Mouse (Mus musculus): ENCODE data around the gene Stat4.

Stat4 gene

GRCm38 (mm10) chr1:51986848-51987247 lies at the start of gene Stat4:
TSS of gene Stat4 (plus strand) at chr1:51987148.
- no peak for DNase-seq

- DNase-seq, result no peak
Measured at GRCm38 (mm10) chr1:51938357-51938756, 48.6 kb upstream of the Stat4 start.

- peak; percentile 34 for DNase-seq
Measured at GRCm38 (mm10) chr1:51944755-51945154, 42.2 kb upstream of the Stat4 start.

- no peak for DNase-seq
Measured at GRCm38 (mm10) chr1:51947116-51947515, 39.8 kb upstream of the Stat4 start.

GRCm38 (mm10) chr1:51964647-51965046 lies 22.3 kb upstream of the Stat4 start:
- DNase-seq, result no peak

GRCm38 (mm10) chr1:51968994-51969393 lies 18.0 kb upstream of the Stat4 start:
- DNase-seq, result no peak

- DNase-seq, result no peak
Measured at GRCm38 (mm10) chr1:51970182-51970581, 16.8 kb upstream of the Stat4 start.

GRCm38 (mm10) chr1:51975589-51975988 lies 11.4 kb upstream of the Stat4 start:
- no peak for DNase-seq

GRCm38 (mm10) chr1:51979048-51979447 lies 7.9 kb upstream of the Stat4 start:
- DNase-seq, result no peak

GRCm38 (mm10) chr1:51991983-51992609 lies 5.1 kb downstream of the Stat4 start:
- DNase-seq, result no peak

GRCm38 (mm10) chr1:51996056-51996455 lies 9.1 kb downstream of the Stat4 start:
- DNase-seq, result no peak

GRCm38 (mm10) chr1:51996751-51997659 lies 10.1 kb downstream of the Stat4 start:
- DNase-seq, result no peak

GRCm38 (mm10) chr1:51998542-51998941 lies 11.6 kb downstream of the Stat4 start:
- peak; percentile 71 for DNase-seq

- peak; percentile 93 for DNase-seq
Measured at GRCm38 (mm10) chr1:52004096-52004495, 17.1 kb downstream of the Stat4 start.

GRCm38 (mm10) chr1:52008443-52008842 lies 21.5 kb downstream of the Stat4 start:
- DNase-seq, result peak; percentile 60

GRCm38 (mm10) chr1:52008947-52009346 lies 22.0 kb downstream of the Stat4 start:
- DNase-seq, result peak; percentile 45

GRCm38 (mm10) chr1:52010741-52011140 lies 23.8 kb downstream of the Stat4 start:
- DNase-seq, result no peak

- DNase-seq, result peak; percentile 43
Measured at GRCm38 (mm10) chr1:52011227-52011626, 24.3 kb downstream of the Stat4 start.

- DNase-seq, result no peak
Measured at GRCm38 (mm10) chr1:52012231-52012630, 25.3 kb downstream of the Stat4 start.

- no peak for DNase-seq
Measured at GRCm38 (mm10) chr1:52012757-52013156, 25.8 kb downstream of the Stat4 start.

- peak; percentile 56 for DNase-seq
Measured at GRCm38 (mm10) chr1:52019621-52020020, 32.7 kb downstream of the Stat4 start.

- DNase-seq, result no peak
Measured at GRCm38 (mm10) chr1:52021936-52022725, 35.2 kb downstream of the Stat4 start.

GRCm38 (mm10) chr1:52028686-52029085 lies 41.7 kb downstream of the Stat4 start:
- no peak for DNase-seq
